Mouse (Mus musculus) kidney, embryonic 14.5 days (tissue): ENCODE results near the gene Dlg5. TPM values are rescaled to one million over a fixed set of nuclear protein-coding genes. Genes with fewer than 3 reads are reported as not detected.

Experiments
- ATAC-seq: fragments of 200-750 bp; cut with Nextera tagmentation; 2 replicates; pipeline ENCODE4 v1.8.0; 2017; ENCODE audit warnings: moderate number of reproducible peaks, mild to moderate bottlenecking, moderate TSS enrichment, moderate library complexity; ENCODE audit not compliant: low FRiP score, low TSS enrichment
- H3K27ac ChIP-seq: fragments of 300-500 bp; sonication (generic); 2 replicates; pipeline ENCODE4 v1.5.1; 2014; ENCODE audit warnings: low read depth, mild to moderate bottlenecking, low read length, moderate library complexity, mixed read lengths
- H3K27me3 ChIP-seq: fragments of 300-500 bp; sonication (generic); 2 replicates; pipeline ENCODE4 v1.6.1; 2014; ENCODE audit warnings: mild to moderate bottlenecking, low read length; ENCODE audit not compliant: control insufficient read depth, insufficient read depth
- H3K36me3 ChIP-seq: fragments of 300-500 bp; sonication (generic); 2 replicates; pipeline ENCODE4 v1.6.1; 2014; ENCODE audit warnings: low read length, mixed read lengths; ENCODE audit not compliant: control insufficient read depth, insufficient read depth
- H3K4me1 ChIP-seq: fragments of 300-500 bp; sonication (generic); 2 replicates; pipeline ENCODE4 v1.6.1; 2014; ENCODE audit warnings: low read length, mixed read lengths; ENCODE audit not compliant: control insufficient read depth, insufficient read depth
- H3K4me2 ChIP-seq: fragments of 300-500 bp; sonication (generic); replicated peaks from 2 replicates; pipeline ENCODE4 v1.6.1; 2014; ENCODE audit warnings: low read depth, mild to moderate bottlenecking, low read length
- H3K4me3 ChIP-seq: fragments of 300-500 bp; sonication (generic); 2 replicates; pipeline ENCODE4 v1.5.1; 2014; ENCODE audit warnings: mild to moderate bottlenecking, low read length
- H3K9ac ChIP-seq: fragments of 300-500 bp; sonication (generic); 2 replicates; pipeline ENCODE4 v1.6.1; 2014; ENCODE audit warnings: low read depth, mild to moderate bottlenecking, low read length, moderate library complexity
- H3K9me3 ChIP-seq: fragments of 300-500 bp; sonication (generic); 2 replicates; pipeline ENCODE4 v1.6.1; 2016; ENCODE audit warnings: low read length; ENCODE audit not compliant: control insufficient read depth
- WGBS: fragments of 180-500 bp; shearing (Covaris S2); extraction: QIAGEN DNeasy Blood & Tissue Kit; methylation state at CpG from one replicate; pipeline ENCODE4 v1.1.7; 2014; 5-methylcytosine and 5-hydroxymethylcytosine counted together
- microRNA-seq: library from miRNA; unstranded; fragments of <30 nt; microRNA quantifications from one replicate; pipeline ENCODE4, GENCODE M21; 2016
- polyA plus RNA-seq: library from polyadenylated mRNA; unstranded; fragments of >200 nt; fragmentation: Nextera tagmentation; extraction: Ambion mirVana; gene quantifications from 2 replicates; pipeline ENCODE4 v1.2.1, GENCODE M21; 2014

Dlg5 gene
- polyA plus RNA-seq, 1 experiment from 2014 or later: 26.9 TPM

- H3K27ac ChIP-seq: no peak overlapping the region
- WGBS: 90% methylated on average over 3 of the region's 3 CpGs
Measured at GRCm38 (mm10) chr14:24092391-24092790, 153.3 kb downstream of the Dlg5 start.

GRCm38 (mm10) chr14:24090790-24091189 is 154.9 kb downstream of the Dlg5 start:
- 74% methylated on average over 1 of the region's 1 CpGs for WGBS
- Histone ChIP-seq H3K27ac (no peak overlapping the region), H3K27me3 (no peaks in the 10 kb centered on the region), H3K36me3 (no peaks in the 10 kb centered on the region), H3K4me1 (no peaks in the 10 kb centered on the region), H3K4me3 (no peak overlapping the region), H3K4me2 (no peak overlapping the region), H3K9ac (no peak overlapping the region), H3K9me3 (no peaks in the 10 kb centered on the region)
- ATAC-seq: no peak

More at GRCm38 (mm10) chr14:24092391-24092790, 153.3 kb downstream of the Dlg5 start:
- Histone ChIP-seq H3K4me3 (no peak overlapping the region), H3K27me3 (no peaks in the 10 kb centered on the region), H3K36me3 (no peaks in the 10 kb centered on the region), H3K9me3 (no peaks in the 10 kb centered on the region), H3K4me1 (no peaks in the 10 kb centered on the region), H3K4me2 (no peak overlapping the region), H3K9ac (no peak overlapping the region)
- ATAC-seq: no peak

GRCm38 (mm10) chr14:24089181-24089580 is 156.5 kb downstream of the Dlg5 start:
- Histone ChIP-seq H3K27me3 (no peaks in the 10 kb centered on the region), H3K36me3 (no peaks in the 10 kb centered on the region), H3K9ac (no peak overlapping the region), H3K9me3 (no peaks in the 10 kb centered on the region), H3K4me3 (no peak overlapping the region), H3K4me1 (no peaks in the 10 kb centered on the region), H3K4me2 (no peak overlapping the region), H3K27ac (no peak overlapping the region)
- ATAC-seq: no peak
- WGBS: 56% methylated on average over 3 of the region's 3 CpGs

- no peaks in the 10 kb centered on the region for H3K9me3 ChIP-seq
- no peak overlapping the region for H3K4me2 ChIP-seq
- ATAC-seq: no peak
- no peaks in the 10 kb centered on the region for H3K4me1 ChIP-seq
- H3K36me3 ChIP-seq: no peaks in the 10 kb centered on the region
- no peak overlapping the region for H3K27ac ChIP-seq
- H3K4me3 ChIP-seq: no peak overlapping the region
- no peak overlapping the region for H3K9ac ChIP-seq
- no peaks in the 10 kb centered on the region for H3K27me3 ChIP-seq
- 84% methylated on average over 3 of the region's 3 CpGs for WGBS
Measured at GRCm38 (mm10) chr14:24087430-24087829, 158.3 kb downstream of the Dlg5 start.

GRCm38 (mm10) chr14:24086481-24086880 is 159.2 kb downstream of the Dlg5 start:
- ATAC-seq: no peak
- H3K4me3 ChIP-seq: no peak overlapping the region
- H3K9me3 ChIP-seq: no peaks in the 10 kb centered on the region
- H3K27me3 ChIP-seq: no peaks in the 10 kb centered on the region
- 71% methylated on average over 5 of the region's 5 CpGs for WGBS
- no peaks in the 10 kb centered on the region for H3K4me1 ChIP-seq
- no peak overlapping the region for H3K27ac ChIP-seq
- H3K4me2 ChIP-seq: no peak overlapping the region
- no peaks in the 10 kb centered on the region for H3K36me3 ChIP-seq
- H3K9ac ChIP-seq: no peak overlapping the region

Small RNA genes lying within 50 kb of the gene (microRNA-seq; reads per million reads assigned to microRNA genes)
- gene Mir7210: not detected

Other genes with a start within 250 kb of the Dlg5 start
- 0.81 and 1.5 TPM in 2 replicates for gene Kcnma1, start 231.4 kb downstream of the Dlg5 start, polyA plus RNA-seq
- not detected in 2 replicates for gene E330034G19Rik, start 47.3 kb upstream of the Dlg5 start, polyA plus RNA-seq
- gene Polr3a, start 241.1 kb upstream of the Dlg5 start, polyA plus RNA-seq: 17.0 and 18.3 TPM in 2 replicates
- 1,338 and 1,904 TPM in 2 replicates for gene Rps24, start 241.2 kb upstream of the Dlg5 start, polyA plus RNA-seq